Mouse (Mus musculus) right cerebral cortex, postnatal 14 days (tissue): ENCODE results near the gene Acvrl1.

Experiments used
- DNase-seq: peaks from one replicate; pipeline ENCODE4 v3.0.0; 2022

Acvrl1 gene

DNA sequence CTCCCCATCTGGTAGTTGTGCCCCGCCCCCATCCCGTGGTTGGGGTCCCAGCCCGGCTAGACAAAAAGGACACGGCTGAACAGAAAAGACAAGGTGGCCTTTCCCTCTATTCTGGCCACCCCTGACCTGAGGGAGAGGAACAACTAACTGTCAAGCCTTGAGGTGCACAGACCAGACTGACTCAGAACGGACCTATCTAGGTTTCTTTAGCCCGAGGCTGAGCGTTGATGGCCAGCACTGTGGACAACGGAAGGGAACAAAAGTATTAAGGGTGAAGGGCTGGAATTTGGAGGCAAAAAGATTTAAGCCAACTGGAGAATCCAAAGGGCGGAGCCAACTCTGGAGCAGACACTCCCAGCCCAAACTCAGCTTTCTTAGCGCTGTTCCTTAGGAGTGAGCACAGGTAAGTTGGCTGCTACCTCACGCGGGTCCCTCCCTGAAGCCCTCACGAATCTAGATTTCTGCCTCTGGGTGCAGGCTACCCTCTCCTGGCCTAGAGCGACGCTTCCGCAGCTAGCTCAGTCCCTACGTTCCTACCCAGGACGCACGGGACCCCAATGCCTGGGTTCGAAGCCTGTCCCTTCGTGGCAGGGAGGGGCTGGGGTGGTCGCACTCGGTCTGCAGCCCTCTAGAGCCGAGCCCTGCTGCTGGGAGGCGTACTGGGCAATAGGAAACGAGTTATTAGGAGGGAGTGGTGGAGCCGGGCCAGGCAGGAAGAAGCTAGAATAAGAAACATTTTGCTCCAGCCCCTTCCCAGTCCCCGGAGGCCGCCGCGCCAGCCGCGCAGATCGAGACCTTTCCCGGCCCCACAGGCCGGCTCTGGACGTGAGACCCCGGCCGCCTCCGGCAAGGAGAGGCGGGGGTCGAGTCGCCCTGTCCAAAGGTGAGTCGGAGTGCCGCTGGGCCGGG lies at the start of gene Acvrl1:
TSS of gene Acvrl1 (plus strand) at position 342 of the 909 bp plus-strand sequence.
- DNase-seq, result no peak

DNA sequence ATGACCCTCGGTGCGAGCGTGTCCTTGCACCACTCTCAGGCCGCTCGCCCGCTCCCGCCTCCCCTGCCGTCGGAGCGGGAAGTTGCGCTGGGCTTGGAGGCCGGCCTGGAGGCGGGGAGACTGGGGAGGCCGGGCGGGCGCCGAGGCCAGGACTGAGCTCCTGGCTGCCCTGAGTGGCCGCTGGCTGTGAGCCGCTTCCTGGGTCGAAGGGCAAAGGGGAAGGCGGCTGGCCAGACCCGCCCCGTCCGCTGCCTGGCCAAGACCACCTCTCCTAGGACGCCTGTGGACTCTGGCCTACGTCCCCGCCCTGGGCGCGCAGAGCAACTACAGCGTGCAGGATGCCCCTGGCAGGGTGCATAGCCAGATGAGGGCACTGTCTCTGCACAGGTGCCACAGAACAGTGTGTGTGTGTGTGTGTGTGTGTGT lies 49.6 kb upstream of the Acvrl1 start:
- DNase-seq, result peak; percentile 64

DNA sequence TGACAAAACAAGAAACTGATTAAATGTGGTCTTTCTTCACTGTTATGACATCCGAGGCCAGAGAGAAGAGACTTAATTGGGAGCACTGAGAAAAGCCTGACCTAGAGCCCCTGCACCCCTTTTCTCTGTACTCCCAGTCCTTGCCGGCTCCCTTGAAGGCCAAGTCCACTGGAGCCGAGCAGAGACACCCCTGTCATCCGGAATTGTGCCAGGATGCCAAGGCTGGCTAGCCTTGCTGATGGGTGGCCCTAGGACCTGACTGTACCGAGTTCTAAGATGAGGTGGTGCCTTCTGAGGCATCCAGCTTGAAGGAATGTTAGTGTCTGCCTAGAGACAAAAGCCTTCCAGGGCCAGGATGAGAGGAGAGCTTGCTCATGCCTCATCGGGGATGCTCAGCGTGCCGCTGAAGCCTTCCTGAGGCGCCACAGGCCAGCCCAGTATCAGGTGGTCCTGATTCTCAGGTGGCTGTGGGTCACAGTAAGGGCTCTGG lies 48.2 kb upstream of the Acvrl1 start:
- DNase-seq, result no peak

DNA sequence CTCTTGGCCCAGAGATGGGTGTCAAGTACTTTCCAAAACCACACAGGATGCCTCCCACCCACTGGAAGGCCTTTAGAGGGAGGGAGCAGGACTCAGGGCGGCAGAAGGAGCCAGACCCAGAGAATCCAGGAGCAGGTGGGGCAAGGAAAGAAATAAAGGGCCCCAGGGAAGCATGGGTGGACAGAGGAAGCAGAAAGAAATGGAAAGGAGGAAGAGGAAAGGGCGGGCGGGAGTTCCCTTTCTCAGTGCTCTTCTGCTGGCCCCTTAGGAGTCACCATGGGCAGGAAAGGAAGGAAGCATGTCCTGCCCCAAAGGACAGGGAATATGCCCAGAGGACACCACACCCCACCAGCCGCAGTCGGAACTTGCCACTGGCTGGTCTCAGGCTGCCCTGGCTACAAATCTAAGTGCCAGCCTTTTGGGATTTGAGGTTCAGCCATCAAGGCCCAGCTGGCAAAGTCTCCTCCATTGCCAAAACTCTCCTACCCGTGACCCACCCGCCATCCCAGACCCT lies 47.2 kb upstream of the Acvrl1 start:
- no peak for DNase-seq

- DNase-seq, result no peak
Observed at GRCm38 (mm10) chr15:101082236-101082635, 46.1 kb upstream of the Acvrl1 start.

DNA sequence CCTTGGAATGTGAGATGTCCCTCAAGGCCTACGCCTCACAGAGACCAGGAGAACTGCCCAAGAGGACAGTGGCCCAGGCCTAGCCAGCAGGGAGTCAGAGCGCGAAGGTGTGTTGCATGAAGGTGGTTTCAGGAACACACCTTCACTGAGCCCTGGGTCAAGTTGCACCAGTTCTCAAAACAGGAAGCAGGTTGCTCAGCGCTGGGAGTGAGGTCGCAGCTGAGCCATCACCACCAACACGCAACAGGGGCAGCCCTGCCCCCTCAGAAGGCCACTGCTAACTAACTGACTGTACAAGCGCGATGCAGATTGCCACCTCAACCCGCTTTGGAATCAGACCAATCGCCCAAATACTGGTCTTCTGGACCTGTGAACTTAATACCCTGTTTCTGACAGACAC lies 43.8 kb upstream of the Acvrl1 start:
- no peak for DNase-seq

GRCm38 (mm10) chr15:101086451-101086850 lies 41.9 kb upstream of the Acvrl1 start:
- no peak for DNase-seq

- no peak for DNase-seq
Observed at GRCm38 (mm10) chr15:101086956-101087355, 41.4 kb upstream of the Acvrl1 start.

DNA sequence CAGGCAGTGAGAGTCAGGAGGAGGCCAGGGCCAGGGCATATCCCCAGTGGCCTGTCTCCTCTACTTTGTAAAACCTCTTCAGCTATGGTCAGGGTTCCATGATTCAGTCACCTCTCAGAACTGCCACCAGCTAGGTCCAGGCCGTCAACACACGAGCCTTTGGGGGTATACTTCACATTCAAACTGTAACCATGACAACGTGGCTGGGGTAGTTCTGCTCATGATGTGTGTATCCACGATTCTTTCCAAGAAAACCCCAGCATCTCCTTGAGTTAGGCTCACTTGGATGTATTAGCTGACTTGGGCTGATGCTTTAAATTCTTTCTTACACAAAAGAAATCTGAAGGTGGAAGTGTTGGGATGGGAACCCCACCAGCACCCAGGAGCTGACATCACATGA lies 40.0 kb upstream of the Acvrl1 start:
- no peak for DNase-seq

- DNase-seq, result no peak
Observed at GRCm38 (mm10) chr15:101091551-101091950, 36.8 kb upstream of the Acvrl1 start.

GRCm38 (mm10) chr15:101092121-101092828 lies 36.0 kb upstream of the Acvrl1 start:
- no peak for DNase-seq

DNA sequence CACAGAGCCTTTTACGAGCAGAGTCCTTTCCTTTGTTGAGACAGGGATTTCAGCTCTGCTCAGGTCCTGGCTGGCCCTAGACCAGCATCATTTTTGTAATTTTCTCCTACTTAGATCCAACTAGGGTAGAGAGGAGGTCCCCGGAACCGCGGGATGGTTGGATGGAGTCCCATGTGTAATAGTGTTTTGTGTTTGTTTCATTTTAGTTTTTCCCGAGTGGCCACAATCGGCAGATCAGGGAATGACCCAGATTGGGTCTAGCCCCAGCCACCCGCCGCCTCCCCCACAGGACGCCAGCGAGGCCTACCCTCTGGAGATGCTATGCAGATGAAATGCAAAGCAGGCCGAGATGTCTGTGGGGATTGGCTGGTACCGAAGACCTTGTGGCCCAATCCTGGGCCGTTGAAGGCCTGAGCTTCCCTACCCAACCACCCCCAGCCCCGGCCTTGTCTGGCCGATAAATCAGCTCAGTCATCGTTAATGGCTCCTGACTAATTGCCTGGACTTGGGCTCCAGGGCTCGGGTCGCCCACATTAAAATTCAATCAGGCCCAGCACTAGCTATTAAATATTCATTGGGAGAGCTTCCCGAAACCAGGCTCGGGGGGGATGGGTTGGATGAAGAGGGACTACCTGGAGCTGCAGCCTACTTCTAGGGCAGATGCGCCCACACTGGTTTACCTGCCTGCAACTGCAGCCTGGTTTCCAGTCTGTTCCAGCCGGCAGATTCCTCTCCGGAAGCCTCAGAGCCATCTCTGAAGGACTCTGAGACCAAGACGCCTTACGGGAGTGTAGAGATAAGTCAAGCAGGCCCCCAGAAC lies 35.3 kb upstream of the Acvrl1 start:
- peak; percentile 40 for DNase-seq

- no peak for DNase-seq
Observed at GRCm38 (mm10) chr15:101093988-101094387, 34.3 kb upstream of the Acvrl1 start.

DNA sequence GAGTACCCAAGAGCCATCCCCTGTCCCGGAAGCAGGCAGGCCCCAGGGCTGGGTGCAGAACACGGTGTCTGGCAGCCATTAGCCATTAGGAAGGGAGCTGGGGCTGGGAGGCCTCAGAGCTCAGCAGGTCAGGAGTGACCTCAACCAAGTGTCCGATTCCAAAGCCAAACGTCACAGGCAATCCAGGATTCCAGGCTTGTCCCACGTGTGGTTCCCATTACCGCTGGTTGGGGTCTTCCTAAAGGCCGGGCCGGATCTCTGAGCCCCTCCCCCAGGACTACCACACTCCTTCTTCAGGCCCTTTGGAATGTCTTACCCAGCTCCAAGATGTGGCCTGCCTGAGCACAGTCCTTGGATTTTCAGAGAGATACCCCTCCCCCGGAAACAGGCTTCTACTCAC lies 33.3 kb upstream of the Acvrl1 start:
- no peak for DNase-seq

- no peak for DNase-seq
Observed at GRCm38 (mm10) chr15:101095392-101095791, 32.9 kb upstream of the Acvrl1 start.

- DNase-seq, result no peak
Observed at GRCm38 (mm10) chr15:101097985-101098651, 30.2 kb upstream of the Acvrl1 start.

DNA sequence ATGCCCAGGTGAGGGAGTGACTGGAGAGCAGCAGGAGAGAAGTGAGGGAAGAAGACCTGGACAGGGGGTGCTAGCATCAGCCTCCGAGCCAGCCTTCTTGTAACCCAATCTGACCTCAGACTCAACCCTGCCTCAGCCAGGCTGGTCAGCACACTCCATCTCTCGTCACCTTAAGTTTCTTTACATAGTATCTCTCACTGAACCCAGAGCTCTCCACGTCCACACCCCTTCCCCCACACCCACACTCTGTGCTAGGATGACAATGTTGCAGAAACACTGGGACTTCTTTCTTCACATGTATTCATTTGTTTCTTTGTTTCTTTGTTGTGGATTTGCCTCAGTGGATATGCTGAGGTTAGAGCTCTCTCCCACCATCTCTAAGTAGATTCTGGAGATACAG lies 27.3 kb upstream of the Acvrl1 start:
- no peak for DNase-seq

GRCm38 (mm10) chr15:101103605-101104304 lies 24.6 kb upstream of the Acvrl1 start:
- no peak for DNase-seq

GRCm38 (mm10) chr15:101105496-101105994 lies 22.8 kb upstream of the Acvrl1 start:
- DNase-seq, result peak; percentile 67

DNA sequence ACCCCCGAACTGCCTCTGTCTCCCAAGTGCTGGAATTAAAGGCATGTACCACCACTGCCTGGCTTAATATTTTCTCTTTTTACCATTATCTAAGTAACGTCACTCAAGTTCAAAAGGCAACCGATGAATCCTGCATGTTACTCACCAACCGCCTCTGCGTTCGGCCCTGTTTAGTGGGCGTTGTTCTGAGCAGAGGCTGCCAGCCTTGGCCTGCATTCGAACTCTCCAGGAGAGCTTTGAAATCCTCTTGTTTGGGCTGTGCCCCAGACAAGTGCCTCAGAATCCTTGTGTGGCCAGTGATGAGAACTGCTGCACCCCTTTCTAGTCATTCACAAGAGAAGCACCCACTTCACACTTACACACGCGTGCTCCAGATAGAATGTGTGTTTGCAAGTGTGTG lies 22.3 kb upstream of the Acvrl1 start:
- DNase-seq, result no peak
